Mouse (Mus musculus) gastrocnemius, adult 18-20 months (tissue): ENCODE measurements around the gene Kcnh5. TPM values are rescaled to one million over a fixed set of nuclear protein-coding genes. Genes with fewer than 3 reads are reported as not detected.

ENCODE experiments used
- DNase-seq: peaks from one replicate; pipeline ENCODE4 v3.0.0; 2021; ENCODE audit warnings: low spot score
- total RNA-seq, 2 experiments: library from RNA; stranded (reverse); gene quantifications; 2 replicates each; pipeline ENCODE4 v1.2.3; 2021

Gene Kcnh5
- total RNA-seq, 2 experiments from 2014 or later: not detected

- no peak for DNase-seq
Observed at GRCm38 (mm10) chr12:74966266-74966665, 210.9 kb downstream of the Kcnh5 start.

- no peak for DNase-seq
Observed at GRCm38 (mm10) chr12:74952661-74953060, 224.5 kb downstream of the Kcnh5 start.

- peak; percentile 2 for DNase-seq
Observed at GRCm38 (mm10) chr12:74951124-74952115, 225.7 kb downstream of the Kcnh5 start.

- no peak for DNase-seq
Observed at GRCm38 (mm10) chr12:74901331-74901730, 275.8 kb downstream of the Kcnh5 start.

- DNase-seq: no peak
Observed at GRCm38 (mm10) chr12:74900777-74901176, 276.4 kb downstream of the Kcnh5 start.

- DNase-seq: no peak
Observed at GRCm38 (mm10) chr12:74899055-74899454, 278.1 kb downstream of the Kcnh5 start.

- DNase-seq: no peak
Observed at GRCm38 (mm10) chr12:74898211-74898610, 278.9 kb downstream of the Kcnh5 start.

GRCm38 (mm10) chr12:74894870-74895423, 282.2 kb downstream of the Kcnh5 start:
- DNase-seq: no peak

GRCm38 (mm10) chr12:74889419-74889818, 287.7 kb downstream of the Kcnh5 start:
- no peak for DNase-seq

GRCm38 (mm10) chr12:74887064-74887463, 290.1 kb downstream of the Kcnh5 start:
- no peak for DNase-seq

- DNase-seq: no peak
Observed at GRCm38 (mm10) chr12:74881344-74881743, 295.8 kb downstream of the Kcnh5 start.

- no peak for DNase-seq
Observed at GRCm38 (mm10) chr12:74855666-74856065, 321.5 kb downstream of the Kcnh5 start.

- no peak for DNase-seq
Observed at GRCm38 (mm10) chr12:74854263-74854662, 322.9 kb downstream of the Kcnh5 start.

- no peak for DNase-seq
Observed at GRCm38 (mm10) chr12:74850323-74850722, 326.8 kb downstream of the Kcnh5 start.

- no peak for DNase-seq
Observed at GRCm38 (mm10) chr12:74849912-74850311, 327.2 kb downstream of the Kcnh5 start.

- DNase-seq: no peak
Observed at GRCm38 (mm10) chr12:74848611-74849347, 328.4 kb downstream of the Kcnh5 start.

Other genes starting within 250 kb of the Kcnh5 start
- gene Rhoj, start 131.0 kb upstream of the Kcnh5 start, total RNA-seq: 10 to 100 TPM; 14.2 to 15.3 TPM
- gene Gphb5, start 239.4 kb upstream of the Kcnh5 start, total RNA-seq: not detected